Mouse (Mus musculus): Measurements from ENCODE around the gene Tmem218.
A peak's percentile ranks its signal among the peaks of the same experiment; 100 is the strongest.

Gene Tmem218

DNA sequence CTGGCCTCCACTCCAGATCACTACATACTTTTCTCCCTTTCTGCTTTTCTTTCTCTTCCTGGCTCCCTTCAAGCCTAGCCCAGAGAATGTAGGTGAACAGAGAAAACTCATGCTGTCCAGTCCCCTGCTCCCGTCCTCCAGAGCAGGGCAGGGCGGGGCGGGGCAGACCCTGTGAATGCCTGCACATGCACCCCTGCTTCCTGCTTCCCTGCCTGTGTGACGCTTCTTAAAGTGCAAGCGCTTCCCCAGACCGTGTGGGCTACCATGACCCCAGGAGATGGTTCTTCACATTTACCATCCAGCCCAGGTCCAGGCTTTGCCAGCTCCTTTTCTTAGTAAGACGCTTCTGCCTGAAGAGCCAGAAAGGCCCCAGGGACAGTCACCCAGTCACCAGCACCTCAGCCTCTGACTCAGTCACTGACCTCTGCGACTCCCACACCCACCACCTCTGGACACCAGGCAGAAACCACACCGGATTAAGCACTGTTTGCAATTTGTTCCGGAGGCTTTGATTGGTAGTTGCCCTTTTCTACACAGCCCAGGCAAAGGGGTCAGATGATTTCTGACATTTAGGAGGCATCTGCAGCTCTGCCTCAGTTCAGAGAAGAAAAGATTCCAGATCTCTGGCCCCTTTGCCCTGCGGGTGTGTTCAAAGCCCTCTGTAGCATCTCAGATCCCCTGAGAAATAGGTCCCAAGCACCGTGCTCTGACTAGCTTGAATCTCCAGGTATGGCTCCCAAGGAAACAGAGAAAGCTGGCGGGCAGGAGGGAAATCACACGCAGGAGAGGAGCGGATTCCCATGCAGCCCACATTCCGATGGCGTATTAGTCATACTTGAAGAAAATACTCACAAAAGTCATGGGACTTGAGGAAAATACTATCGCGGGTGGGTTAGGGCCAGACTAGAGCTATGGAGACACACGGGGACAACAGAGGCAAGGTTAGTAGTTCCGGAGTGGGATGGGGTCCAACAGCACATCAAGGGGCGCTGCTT is 24.5 kb downstream of the Tmem218 start:
- DNase-seq: peak; percentile 56

DNA sequence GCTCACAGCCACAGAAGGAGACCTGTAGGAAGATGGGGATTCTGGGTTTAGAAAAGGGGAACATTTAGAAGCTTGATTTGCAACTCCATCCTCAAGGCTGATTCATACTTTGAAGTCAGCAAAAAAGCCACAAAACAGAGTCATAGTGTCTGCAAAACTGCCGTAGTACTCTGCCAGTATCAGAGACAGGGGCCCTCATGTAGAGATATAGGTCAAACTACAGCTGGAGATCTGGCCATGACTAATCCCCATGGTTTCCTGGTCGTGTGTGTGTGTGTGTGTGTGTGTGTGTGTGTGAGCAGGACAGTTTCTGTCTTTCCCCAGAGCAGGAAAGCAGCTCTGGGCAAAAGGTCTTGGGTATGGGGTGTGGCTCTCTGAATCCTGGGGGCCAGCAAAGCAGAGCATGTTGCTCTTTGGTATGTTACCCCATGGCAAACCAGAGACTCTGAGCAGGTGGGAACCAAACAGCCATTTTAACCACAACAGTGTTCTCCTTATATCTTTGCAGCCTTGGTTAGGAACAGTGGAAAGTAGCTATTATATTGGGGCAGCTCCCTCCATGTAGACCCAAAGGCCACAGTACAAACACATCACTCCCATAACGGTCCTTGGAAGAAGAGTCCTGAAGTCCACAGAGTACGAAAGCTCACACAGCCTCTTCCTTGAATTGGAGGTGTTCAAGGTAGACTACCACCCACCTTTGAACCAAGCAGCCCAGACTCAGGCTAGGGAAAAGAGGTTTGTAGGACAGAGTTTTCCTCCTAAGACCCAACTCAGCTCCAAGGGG is 28.1 kb downstream of the Tmem218 start:
- DNase-seq: peak; percentile 68

DNA sequence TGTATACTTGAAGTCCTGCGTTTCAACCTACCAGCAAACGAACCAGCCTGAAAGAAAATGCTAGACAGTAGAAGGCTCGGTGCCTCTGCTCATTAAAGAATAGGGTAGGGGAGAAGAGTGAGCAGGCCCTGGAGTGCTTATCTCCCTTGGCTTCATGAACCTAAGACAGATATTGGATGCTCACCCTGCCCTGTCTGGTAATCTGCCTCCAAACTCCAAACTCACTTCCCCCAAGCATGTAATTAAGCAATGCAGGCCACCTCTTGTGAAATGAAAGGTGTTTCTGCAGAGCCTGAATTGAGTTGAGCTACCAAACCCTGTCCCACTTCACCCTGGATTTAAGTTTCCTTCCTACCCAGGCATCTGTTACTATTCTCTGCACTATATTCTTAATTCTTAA is 34.7 kb downstream of the Tmem218 start:
- DNase-seq: no peak

DNA sequence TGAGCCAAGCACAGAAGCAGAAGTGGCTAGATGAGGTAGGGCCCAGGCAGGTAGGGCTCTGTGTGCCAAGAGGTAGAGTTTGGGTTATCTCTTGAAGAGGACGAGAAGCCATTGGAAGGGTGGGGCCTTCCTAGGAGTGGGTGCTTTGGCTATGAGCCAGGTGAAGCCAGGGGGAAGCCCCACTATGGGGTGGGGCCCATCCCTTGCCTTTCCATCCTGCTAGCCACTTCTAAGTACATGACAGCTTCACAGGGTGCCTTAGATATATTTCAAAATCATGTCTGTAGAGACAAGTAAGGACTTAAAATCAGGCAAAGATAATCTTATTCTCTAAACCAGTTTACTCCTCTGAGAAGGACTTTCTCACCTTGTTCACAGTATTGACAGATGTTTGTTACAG is 36.6 kb downstream of the Tmem218 start:
- DNase-seq: no peak

DNA sequence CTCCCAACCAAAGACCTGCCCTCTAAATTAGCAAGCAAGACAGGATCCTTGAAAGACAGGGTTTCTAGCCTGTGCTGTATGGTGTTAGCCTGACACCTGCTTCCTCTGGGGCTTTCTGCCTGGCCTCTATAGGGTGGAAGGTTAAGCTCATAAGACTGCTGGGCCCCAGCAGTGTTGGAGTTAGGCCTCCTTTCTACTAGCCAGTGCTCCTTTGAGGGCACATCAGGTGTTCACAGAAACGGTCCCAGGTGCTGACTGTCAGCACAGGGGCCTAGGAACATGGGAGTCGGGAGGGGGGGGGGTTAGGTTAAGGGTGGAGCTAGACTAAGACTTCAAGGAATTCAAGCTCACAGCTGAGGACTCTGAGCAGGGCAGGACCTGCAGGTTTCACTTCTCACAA is 37.4 kb downstream of the Tmem218 start:
- no peak for DNase-seq

DNA sequence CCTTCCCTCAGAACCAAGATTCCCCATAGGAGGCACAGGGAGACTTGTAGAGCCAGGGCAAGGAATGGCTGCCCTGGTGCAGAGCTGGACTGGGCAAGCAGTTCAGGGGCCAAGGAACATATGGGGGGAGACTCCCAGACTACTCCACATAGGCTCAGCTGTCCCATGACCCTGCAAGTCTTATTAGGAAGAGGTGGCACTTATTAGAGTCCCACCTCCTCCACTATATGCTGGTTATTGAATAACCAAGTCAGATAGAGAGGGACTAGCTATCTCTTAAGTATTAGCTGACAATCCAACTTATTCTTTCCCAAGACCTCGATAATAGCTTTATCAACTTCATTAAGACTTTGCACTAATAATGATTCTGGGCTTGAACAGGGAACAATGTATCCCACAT is 37.8 kb downstream of the Tmem218 start:
- DNase-seq: no peak

DNA sequence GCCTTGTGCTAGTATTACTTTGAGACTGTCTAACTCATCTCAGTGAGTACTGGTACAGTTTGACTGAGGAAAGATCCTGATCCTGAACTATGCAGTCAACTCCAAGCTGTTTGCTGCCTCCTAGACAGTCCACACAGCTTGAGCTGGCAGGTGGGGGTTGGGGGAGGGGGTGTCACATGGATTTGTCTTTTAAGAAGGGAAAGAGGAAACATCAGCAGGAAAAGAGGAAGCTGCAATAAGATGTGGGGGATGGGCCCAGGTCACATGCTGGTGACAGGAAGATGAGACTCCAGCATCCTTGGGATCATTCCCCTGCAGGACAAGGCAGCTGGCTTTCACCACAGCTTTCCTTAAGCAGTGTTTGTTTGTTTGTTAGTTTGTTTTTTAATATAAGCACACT is 39.4 kb downstream of the Tmem218 start:
- no peak for DNase-seq

DNA sequence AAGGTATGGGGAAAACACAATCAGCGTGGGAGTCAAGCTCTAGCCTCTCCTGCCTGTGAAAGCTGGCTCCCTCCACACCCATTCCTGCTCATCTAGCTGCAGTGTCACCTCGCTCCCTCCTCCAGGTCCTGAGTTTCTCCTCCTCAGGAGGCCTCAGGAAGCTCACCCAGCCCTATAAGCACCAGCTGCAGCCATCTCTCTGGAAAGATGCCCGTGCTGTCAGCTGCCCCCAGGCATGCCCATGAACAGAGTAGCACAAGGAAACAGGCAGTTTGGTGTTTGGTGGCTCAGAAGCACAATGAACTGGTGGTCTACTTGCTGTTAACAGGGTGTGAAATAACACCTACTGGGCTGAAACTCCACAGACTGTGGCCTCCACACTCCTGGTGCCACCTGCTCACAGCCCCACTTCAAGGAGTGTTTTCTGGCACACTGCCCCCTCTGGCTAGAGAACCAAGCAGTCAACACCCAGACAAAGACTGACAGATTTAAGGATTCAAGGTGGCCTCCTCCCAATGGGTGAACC is 40.4 kb downstream of the Tmem218 start:
- peak; percentile 64 for DNase-seq

DNA sequence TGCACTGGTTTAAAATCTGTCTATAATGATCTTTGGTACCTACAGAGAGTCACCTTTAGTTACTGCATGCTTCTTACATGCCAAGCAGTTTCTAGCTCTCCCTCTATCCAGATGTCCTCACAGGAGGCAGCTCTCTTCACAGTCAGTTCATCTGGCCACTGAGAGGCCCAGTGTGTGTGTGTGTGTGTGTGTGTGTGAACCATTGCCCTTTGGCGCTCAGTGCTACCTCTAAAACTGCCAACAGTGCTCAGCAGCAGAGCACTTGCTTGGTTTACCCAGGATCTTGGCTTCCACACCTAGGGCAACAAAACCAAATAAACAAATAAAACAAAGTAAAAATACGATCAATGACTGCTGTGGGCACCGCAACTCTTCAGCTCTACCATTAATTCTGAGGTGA is 42.0 kb downstream of the Tmem218 start:
- no peak for DNase-seq

DNA sequence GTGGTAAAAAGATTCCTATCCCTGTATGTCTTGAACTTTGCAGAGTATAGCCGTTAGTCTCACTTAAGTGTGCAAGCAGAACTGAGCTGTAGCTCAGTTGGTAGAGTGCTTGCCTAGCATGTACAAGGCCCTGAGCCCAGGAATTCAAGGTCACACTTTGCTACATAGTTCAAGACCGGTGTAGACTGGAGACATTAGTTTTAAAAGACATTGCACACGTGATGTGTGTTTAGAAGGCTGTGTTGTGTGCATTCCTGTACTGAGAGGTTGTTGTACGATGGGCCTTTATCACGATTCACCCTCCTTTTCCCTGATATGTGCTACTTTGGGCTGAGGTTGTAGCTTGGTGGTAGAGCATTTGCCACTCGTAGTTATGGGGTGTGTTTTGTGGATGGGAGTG is 42.6 kb downstream of the Tmem218 start:
- DNase-seq: no peak

DNA sequence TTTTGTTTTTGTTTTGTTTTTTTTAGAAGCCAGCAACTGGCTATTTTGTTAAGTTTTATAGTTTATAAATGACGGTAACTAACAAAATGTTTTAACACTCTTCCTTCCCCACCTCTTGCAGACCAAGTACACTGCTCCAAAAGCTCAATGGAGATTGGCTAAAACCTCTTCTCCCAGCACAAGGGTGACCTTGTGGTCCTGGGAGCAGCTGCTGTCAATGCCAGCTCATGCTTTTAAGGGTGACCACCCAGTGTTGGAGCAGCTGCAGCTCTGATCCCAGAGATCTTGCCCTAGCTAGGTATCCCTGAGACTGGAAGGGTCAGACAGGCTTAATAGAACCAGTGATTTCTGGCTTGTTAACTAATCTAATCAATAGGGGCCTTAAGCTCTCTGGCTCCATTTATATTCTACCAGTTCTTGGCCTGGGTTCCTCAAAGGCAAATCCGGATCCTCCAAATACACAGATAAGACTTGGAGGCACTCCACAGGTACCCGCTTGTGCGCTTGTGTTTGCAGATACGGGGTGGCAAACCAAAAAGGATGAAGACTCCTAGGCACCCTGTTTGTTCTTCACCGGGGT is 46.6 kb downstream of the Tmem218 start:
- no peak for DNase-seq

DNA sequence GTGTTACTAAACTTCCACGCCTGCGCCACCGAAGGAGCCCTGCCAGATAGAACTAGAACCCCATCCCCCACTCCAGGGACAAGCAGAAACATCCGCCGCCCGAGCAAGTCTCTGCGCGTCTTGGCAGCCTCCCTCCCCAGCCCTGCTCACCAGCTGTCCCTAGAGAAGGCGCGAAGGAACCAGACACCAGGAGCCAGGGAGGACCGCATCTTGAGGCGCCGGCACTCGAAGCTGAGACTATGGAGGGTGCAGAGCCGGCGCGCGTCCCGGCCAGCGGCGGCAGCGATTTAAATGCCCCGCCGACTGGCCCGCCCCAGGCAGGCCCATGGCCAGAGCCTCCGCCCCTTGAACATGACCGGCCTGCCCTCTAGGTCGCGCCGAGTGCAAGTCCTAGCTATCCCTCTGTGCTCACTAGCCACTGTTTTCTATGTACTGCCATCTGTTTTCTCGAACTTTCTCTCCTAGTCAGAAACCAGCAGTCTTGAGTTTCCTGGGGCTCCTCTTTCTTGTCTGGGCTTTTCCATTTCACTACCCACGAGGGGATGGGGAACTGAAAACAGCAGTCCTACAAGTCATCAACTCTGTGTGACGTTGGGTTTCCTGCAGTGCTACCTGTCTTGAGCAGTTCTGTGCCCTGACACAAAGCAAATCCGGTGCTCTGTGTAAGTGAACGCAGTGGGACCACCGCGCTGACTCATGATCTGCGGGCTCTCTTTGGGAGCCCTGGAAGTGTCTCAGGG is 47.3 kb downstream of the Tmem218 start, which contains the start of gene Slc37a2:
TSS of gene Slc37a2 (minus strand) at position 590 of the 740 bp plus-strand sequence.
- peak; percentile 79 for DNase-seq

DNA sequence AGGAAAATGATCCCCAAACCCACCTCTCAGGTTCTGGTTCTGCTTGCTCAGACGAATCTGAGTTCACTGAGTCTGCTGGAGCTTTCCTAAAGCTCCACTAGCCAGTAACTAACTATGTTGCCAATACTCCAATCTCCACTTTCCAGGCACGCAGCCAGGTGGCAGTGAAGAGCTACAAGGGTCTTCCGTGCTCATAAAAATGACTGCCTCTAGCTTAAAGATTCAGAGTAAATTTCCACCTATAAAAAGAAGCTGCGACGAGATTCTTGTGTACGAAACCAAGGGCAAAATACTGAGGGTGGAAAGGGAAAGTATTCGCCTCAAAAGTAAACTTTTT is 47.8 kb downstream of the Tmem218 start:
- DNase-seq: peak; percentile 76

DNA sequence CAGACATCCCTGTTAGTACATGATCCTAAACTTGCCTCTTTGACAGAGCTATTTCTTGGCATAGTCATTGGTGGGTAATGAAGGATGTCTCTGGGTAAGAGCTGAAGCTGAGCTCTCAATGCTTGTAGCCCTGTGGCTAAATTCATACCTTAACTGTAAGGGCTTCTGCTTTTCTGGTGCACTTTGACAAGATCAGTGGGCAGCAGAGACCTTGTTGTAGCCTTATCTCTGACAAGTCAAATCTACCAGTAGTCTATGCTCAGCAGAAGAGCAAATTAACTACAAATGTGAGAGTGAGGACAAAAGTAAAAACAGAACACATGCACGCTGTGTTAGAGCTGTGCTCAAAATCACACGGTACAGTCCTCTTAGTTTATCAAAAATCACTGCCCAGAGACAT is 58.6 kb downstream of the Tmem218 start:
- no peak for DNase-seq

Data from thymus, postnatal 25 days (tissue).